Mouse (Mus musculus) CH12.LX (cell line): ENCODE data around the gene Trip4. TPM values are rescaled to one million over a fixed set of nuclear protein-coding genes. Genes with fewer than 3 reads are reported as not detected.

Experiments used
- DNase-seq: peaks from one replicate; pipeline ENCODE4 v3.0.0-alpha.2; 2013; ENCODE audit errors: extremely low read depth
- H3K27ac ChIP-seq: 2 replicates; pipeline ENCODE4 v1.5.1; 2012; ENCODE audit warnings: low read depth, mild to moderate bottlenecking, control low read depth, moderate library complexity; ENCODE audit not compliant: insufficient read depth
- H3K27me3 ChIP-seq: replicated peaks from 2 replicates; pipeline ENCODE3; 2012; ENCODE audit warnings: inconsistent platforms
- H3K36me3 ChIP-seq, 2 experiments: replicated peaks in 1 of 2; 2 replicates each; pipeline versions ENCODE3 to v1.6.1; 2012; ENCODE audit warnings: inconsistent platforms in 1 of 2, low read length in 1 of 2, mild to moderate bottlenecking in 1 of 2, mixed read lengths in 1 of 2, moderate library complexity in 1 of 2; ENCODE audit not compliant: control insufficient read depth in 1 of 2, insufficient read depth in 1 of 2
- H3K4me1 ChIP-seq, 2 experiments: 2 replicates each; pipeline ENCODE4 v1.6.1; 2012; ENCODE audit warnings: inconsistent platforms in 1 of 2, moderate library complexity in 1 of 2; ENCODE audit not compliant: insufficient read depth in 2 of 2, control insufficient read depth in 1 of 2
- H3K4me2 ChIP-seq: 2 replicates; pipeline ENCODE4 v1.6.1; 2012; ENCODE audit warnings: low read depth, mild to moderate bottlenecking, control low read depth; ENCODE audit not compliant: poor library complexity, insufficient read depth, severe bottlenecking
- H3K4me3 ChIP-seq, 3 experiments: fragments of 150-350 bp in 1 of 3; sonication (generic) in 1 of 3; replicated peaks in 1 of 3; 2 replicates each; pipeline versions ENCODE3 to v1.5.1; 2011 to 2012; ENCODE audit warnings: low read depth in 2 of 3, low read length in 2 of 3, mild to moderate bottlenecking in 2 of 3, moderate library complexity in 2 of 3, control low read depth in 1 of 3, improper control_type of control experiment in 1 of 3, inconsistent platforms in 1 of 3, mixed read lengths in 1 of 3; ENCODE audit not compliant: poor library complexity in 1 of 3
- H3K79me2 ChIP-seq: replicated peaks from 2 replicates; pipeline ENCODE4 v1.6.1; 2012; ENCODE audit warnings: mild to moderate bottlenecking, moderate library complexity; ENCODE audit not compliant: control insufficient read depth, poor library complexity, insufficient read depth, severe bottlenecking; ENCODE audit errors: extremely low read depth
- H3K9ac ChIP-seq: 2 replicates; pipeline ENCODE4 v1.6.1; 2012; ENCODE audit warnings: low read depth, mild to moderate bottlenecking, control low read depth, moderate library complexity; ENCODE audit not compliant: insufficient read depth
- H3K9me3 ChIP-seq: replicated peaks from 2 replicates; pipeline ENCODE3; 2012; ENCODE audit warnings: low read length, inconsistent platforms, mixed read lengths
- BHLHE40 ChIP-seq: IDR thresholded peaks from 2 replicates; pipeline ENCODE4 v1.6.1; 2011; ENCODE audit warnings: mild to moderate bottlenecking, low read depth, low read length, improper control_type of control experiment
- CHD1 ChIP-seq: IDR thresholded peaks from 2 replicates; pipeline ENCODE4 v1.6.1; 2012; ENCODE audit warnings: low read depth, low read length, improper control_type of control experiment, inconsistent platforms
- CHD2 ChIP-seq: IDR thresholded peaks from 2 replicates; pipeline ENCODE4 v1.6.1; 2011; ENCODE audit warnings: low read length, improper control_type of control experiment
- E2F4 ChIP-seq: IDR thresholded peaks from 2 replicates; pipeline ENCODE4 v1.6.1; 2011; ENCODE audit warnings: low read depth, low read length, improper control_type of control experiment; ENCODE audit not compliant: insufficient replicate concordance
- ELF1 ChIP-seq: IDR thresholded peaks from 2 replicates; pipeline ENCODE4 v1.6.1; 2014; ENCODE audit warnings: low read depth, mild to moderate bottlenecking, inconsistent platforms, low read length, improper control_type of control experiment
- GABPA ChIP-seq: IDR thresholded peaks from 2 replicates; pipeline ENCODE4 v1.6.1; 2012; ENCODE audit warnings: low read depth, low read length, improper control_type of control experiment, inconsistent platforms; ENCODE audit not compliant: insufficient replicate concordance
- HCFC1 ChIP-seq: IDR thresholded peaks from 2 replicates; pipeline ENCODE4 v1.6.1; 2012; ENCODE audit warnings: low read depth, mild to moderate bottlenecking, inconsistent platforms, low read length, improper control_type of control experiment
- IRF4 ChIP-seq: IDR thresholded peaks from 2 replicates; pipeline ENCODE4 v1.6.1; 2014; ENCODE audit warnings: low read depth, mild to moderate bottlenecking, inconsistent platforms, low read length, improper control_type of control experiment
- JUN ChIP-seq: IDR thresholded peaks from 2 replicates; pipeline ENCODE4 v1.6.1; 2011; ENCODE audit warnings: low read depth, mild to moderate bottlenecking, low read length, improper control_type of control experiment, moderate library complexity; ENCODE audit not compliant: insufficient read depth
- MYC ChIP-seq: IDR thresholded peaks from 2 replicates; pipeline ENCODE4 v1.6.1; 2011; ENCODE audit warnings: low read depth, mild to moderate bottlenecking, improper control_type of control experiment, low read length
- POLR2A ChIP-seq: IDR thresholded peaks from 2 replicates; pipeline ENCODE4 v1.6.1; 2011; ENCODE audit warnings: low read depth, mild to moderate bottlenecking, improper control_type of control experiment, low read length
- POLR2AphosphoS2 ChIP-seq: IDR thresholded peaks from 2 replicates; pipeline ENCODE4 v1.6.1; 2011; ENCODE audit warnings: low read depth, low read length, improper control_type of control experiment
- RAD21 ChIP-seq: IDR thresholded peaks from 2 replicates; pipeline ENCODE4 v1.6.1; 2011; ENCODE audit warnings: low read depth, mild to moderate bottlenecking, low read length, improper control_type of control experiment, moderate library complexity
- RCOR1 ChIP-seq: conservative IDR thresholded peaks from 2 replicates; pipeline ENCODE4 v1.6.1; 2012; ENCODE audit warnings: low read depth, mild to moderate bottlenecking, inconsistent platforms, low read length, improper control_type of control experiment
- SIN3A ChIP-seq: IDR thresholded peaks from 2 replicates; pipeline ENCODE4 v1.6.1; 2012; ENCODE audit warnings: low read length, improper control_type of control experiment, inconsistent platforms
- TCF12 ChIP-seq: IDR thresholded peaks from 2 replicates; pipeline ENCODE4 v1.6.1; 2014; ENCODE audit warnings: low read depth, mild to moderate bottlenecking, inconsistent platforms, low read length, improper control_type of control experiment
- UBTF ChIP-seq: IDR thresholded peaks from 2 replicates; pipeline ENCODE4 v1.6.1; 2012; ENCODE audit warnings: low read depth, mild to moderate bottlenecking, inconsistent platforms, low read length, improper control_type of control experiment, moderate library complexity
- USF2 ChIP-seq: conservative IDR thresholded peaks from 2 replicates; pipeline ENCODE4 v1.6.1; 2011; ENCODE audit warnings: low read depth, low read length, improper control_type of control experiment
- ZC3H11A ChIP-seq: IDR thresholded peaks from 2 replicates; pipeline ENCODE4 v1.6.1; 2012; ENCODE audit warnings: low read depth, mild to moderate bottlenecking, inconsistent platforms, low read length, improper control_type of control experiment
- ZMIZ1 ChIP-seq: IDR thresholded peaks from 2 replicates; pipeline ENCODE4 v1.6.1; 2012; ENCODE audit warnings: low read depth, mild to moderate bottlenecking, inconsistent platforms, low read length, improper control_type of control experiment
- ZNF384 ChIP-seq: IDR thresholded peaks from 2 replicates; pipeline ENCODE4 v1.6.1; 2012; ENCODE audit warnings: low read depth, low read length, improper control_type of control experiment, inconsistent platforms
- dilution Hi-C: fragments of 300-500 bp; cut with MboI; formaldehyde crosslinking; loops from 2 replicates; pipeline ENCODE4 v1.14.3; 2020; ENCODE audit warnings: low sequenced_read_pairs; ENCODE audit not compliant: extremely low pct_unique_long_range_greater_than_20kb, extremely low pct_ligation_motif_present
- in situ Hi-C: fragments of 300-500 bp; cut with MboI; formaldehyde crosslinking; loops from 3 replicates; pipeline ENCODE4 v1.14.3; 2019; ENCODE audit warnings: low sequenced_read_pairs, low pct_ligation_motif_present, low pct_unique_long_range_greater_than_20kb, mixed read lengths
- polyA plus RNA-seq: library from polyadenylated mRNA; unstranded; fragments of >175 nt; gene quantifications from 2 replicates; pipeline ENCODE4 v1.2.1, GENCODE M21; 2012; ENCODE audit warnings: low read depth; ENCODE audit not compliant: insufficient read length
- total RNA-seq, 2 experiments: library from RNA; depleted of rRNA; stranded (reverse); fragments of 300-350 nt in 1 of 2; fragments of >200 nt in 1 of 2; gene quantifications; 2 replicates each; pipeline ENCODE4 v1.2.3; 2012 to 2014

Trip4 gene
- total and polyA plus RNA-seq, 3 experiments: 12.0 to 15.4 (median 14.4) TPM

DNA sequence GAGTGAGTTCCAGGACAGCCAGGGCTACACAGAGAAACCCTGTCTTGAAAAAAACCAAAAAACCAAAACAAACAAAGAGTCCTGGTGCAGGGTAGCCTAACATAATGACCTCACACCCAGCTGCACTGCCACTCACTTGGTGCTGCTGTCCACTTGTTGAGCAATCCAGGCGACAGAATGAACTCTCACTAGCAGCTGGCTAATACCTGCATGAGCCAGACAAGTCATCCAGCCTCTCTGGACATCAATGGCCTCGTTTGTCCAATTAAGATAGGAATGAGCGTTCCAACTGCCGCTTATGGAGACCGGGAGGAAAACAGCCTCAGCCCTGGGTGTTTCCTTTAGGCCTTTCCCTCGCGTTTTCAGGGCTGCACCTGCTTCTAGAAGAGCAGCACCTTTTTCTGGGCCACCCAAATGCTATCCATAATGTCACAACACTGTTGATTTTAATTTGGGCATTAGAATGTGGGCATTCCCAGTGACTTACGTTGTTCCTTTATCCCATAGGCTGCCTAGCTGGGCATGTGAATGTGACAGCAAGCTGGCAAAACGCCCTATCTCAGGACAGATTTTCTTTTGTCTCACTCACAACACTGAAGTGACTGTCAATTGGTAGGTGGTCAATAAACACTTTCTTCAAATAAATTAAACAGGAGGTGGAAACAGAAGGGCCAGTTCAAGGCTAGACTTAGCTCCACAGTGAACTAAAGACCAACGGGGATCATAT, 73.8 kb downstream of the Trip4 start:
- no peak for TF ChIP-seq HCFC1
- TF ChIP-seq JUN: no peak
- TF ChIP-seq BHLHE40: no peak
- no peak for TF ChIP-seq ELF1
- no peak for TF ChIP-seq ZMIZ1
- no peak for TF ChIP-seq UBTF
- no peak for TF ChIP-seq ZNF384
- no peak for TF ChIP-seq E2F4
- no peak for TF ChIP-seq RAD21
- no peak for TF ChIP-seq SIN3A
- no peak for TF ChIP-seq POLR2AphosphoS2
- no peak for TF ChIP-seq CHD1
- TF ChIP-seq RCOR1: no peak
- no peak for TF ChIP-seq TCF12
- no peak for TF ChIP-seq USF2
- TF ChIP-seq GABPA: no peak
- no peak for TF ChIP-seq POLR2A
- no peak overlapping the region for H3K4me3 ChIP-seq
- in situ Hi-C loops (no loop called here), dilution Hi-C loops (no loop called here)
- H3K9me3 ChIP-seq: no peaks in the 10 kb centered on the region
- H3K4me1 ChIP-seq: peaks cover 0 to 36% of the 10 kb centered on the region in 2 experiments; a peak in 2 of 4 replicates
- H3K27ac ChIP-seq: no peak overlapping the region
- no peak overlapping the region for H3K4me2 ChIP-seq
- no peaks in the 10 kb centered on the region for H3K79me2 ChIP-seq
- no peaks in the 10 kb centered on the region for H3K27me3 ChIP-seq
- peaks cover 3 to 24% of the 10 kb centered on the region in 2 experiments for H3K36me3 ChIP-seq
- DNase-seq: no peak
- H3K9ac ChIP-seq: no peak overlapping the region

DNA sequence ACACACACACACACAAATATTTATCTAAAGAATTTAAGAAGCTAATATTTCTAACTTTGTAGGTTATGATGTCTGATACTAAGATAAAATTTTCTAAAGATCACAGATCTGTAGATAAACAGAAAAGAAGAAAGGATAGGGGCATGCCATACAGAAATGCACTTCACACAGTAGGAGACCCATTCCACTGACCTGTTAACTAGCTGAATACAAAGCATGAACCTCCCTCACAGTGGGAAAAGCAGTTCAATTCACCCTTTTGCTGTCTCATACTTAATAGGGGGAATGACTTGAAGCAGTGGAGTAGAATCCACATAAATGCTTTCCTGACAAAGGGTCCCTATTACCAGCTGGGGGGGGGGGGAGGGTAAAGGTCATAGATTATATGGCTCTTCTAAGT, 75.0 kb downstream of the Trip4 start:
- Histone ChIP-seq H3K27ac (no peak overlapping the region), H3K36me3 (peaks cover 3 to 24% of the 10 kb centered on the region in 2 experiments), H3K4me2 (no peak overlapping the region), H3K4me3 (no peak overlapping the region), H3K27me3 (no peaks in the 10 kb centered on the region), H3K4me1 (peaks cover 0 to 40% of the 10 kb centered on the region in 2 experiments; a peak in 2 of 4 replicates), H3K9me3 (no peaks in the 10 kb centered on the region), H3K79me2 (no peaks in the 10 kb centered on the region), H3K9ac (no peak overlapping the region)
- dilution Hi-C loops: no loop called here
- TF ChIP-seq ZC3H11A (no peak), ZMIZ1 (no peak), CHD2 (no peak), RAD21 (no peak), MYC (no peak), SIN3A (no peak), USF2 (no peak), TCF12 (no peak), GABPA (no peak), POLR2AphosphoS2 (no peak), IRF4 (no peak)
- in situ Hi-C loops: no loop called here
- DNase-seq: no peak
